Mouse (Mus musculus) lung, postnatal 36 days (tissue): ENCODE results near the gene Clnk.
"Not testable (repeated sequence)": the region's sequence is repeated elsewhere in the genome, so short reads cannot be mapped to it uniquely, and the experiment has no call there.

ENCODE experiments used
- DNase-seq: peaks from one replicate; pipeline ENCODE4 v3.0.0; 2022; ENCODE audit warnings: mixed read lengths

Clnk gene

GRCm38 (mm10) chr5:38876622-38877021, at the start of gene Clnk:
TSS of gene Clnk (minus strand) at chr5:38876812.
- DNase-seq, result no peak

GRCm38 (mm10) chr5:38905271-38905670, 28.7 kb upstream of the Clnk start:
- DNase-seq, result no peak

GRCm38 (mm10) chr5:38904528-38905044, 28.0 kb upstream of the Clnk start:
- DNase-seq, result no peak

GRCm38 (mm10) chr5:38902889-38903288, 26.3 kb upstream of the Clnk start:
- no peak for DNase-seq

- DNase-seq, result no peak
Observed at GRCm38 (mm10) chr5:38899051-38899450, 22.4 kb upstream of the Clnk start.

- DNase-seq, result no peak
Observed at GRCm38 (mm10) chr5:38888646-38889045, 12.0 kb upstream of the Clnk start.

GRCm38 (mm10) chr5:38886623-38887275, 10.1 kb upstream of the Clnk start:
- DNase-seq, result no peak

GRCm38 (mm10) chr5:38882635-38883034, 6.0 kb upstream of the Clnk start:
- not testable (repeated sequence) for DNase-seq

- DNase-seq, result peak; percentile 10
Observed at GRCm38 (mm10) chr5:38881728-38882620, 5.4 kb upstream of the Clnk start.

GRCm38 (mm10) chr5:38881416-38881727, 4.8 kb upstream of the Clnk start:
- no peak for DNase-seq

GRCm38 (mm10) chr5:38879989-38880706, 3.5 kb upstream of the Clnk start:
- DNase-seq, result no peak

GRCm38 (mm10) chr5:38875403-38875802, 1.2 kb downstream of the Clnk start:
- no peak for DNase-seq

- no peak for DNase-seq
Observed at GRCm38 (mm10) chr5:38874931-38875330, 1.7 kb downstream of the Clnk start.

- DNase-seq, result no peak
Observed at GRCm38 (mm10) chr5:38872906-38873305, 3.7 kb downstream of the Clnk start.

GRCm38 (mm10) chr5:38871591-38871990, 5.0 kb downstream of the Clnk start:
- DNase-seq, result no peak

GRCm38 (mm10) chr5:38870485-38870884, 6.1 kb downstream of the Clnk start:
- DNase-seq, result no peak

- no peak for DNase-seq
Observed at GRCm38 (mm10) chr5:38869976-38870375, 6.6 kb downstream of the Clnk start.

- no peak for DNase-seq
Observed at GRCm38 (mm10) chr5:38864624-38865023, 12.0 kb downstream of the Clnk start.

GRCm38 (mm10) chr5:38863029-38863428, 13.6 kb downstream of the Clnk start:
- DNase-seq, result no peak

- DNase-seq, result no peak
Observed at GRCm38 (mm10) chr5:38862288-38862985, 14.2 kb downstream of the Clnk start.

GRCm38 (mm10) chr5:38858015-38858721, 18.4 kb downstream of the Clnk start:
- no peak for DNase-seq

- no peak for DNase-seq
Observed at GRCm38 (mm10) chr5:38857591-38857990, 19.0 kb downstream of the Clnk start.
